Mouse (Mus musculus) heart, embryonic 15.5 days (tissue): Measurements from ENCODE around the gene Tecta. TPM values are rescaled to one million over a fixed set of nuclear protein-coding genes. Genes with fewer than 3 reads are reported as not detected.

Experiments
- ATAC-seq: fragments of 200-750 bp; cut with Nextera tagmentation; replicated peaks from 2 replicates; pipeline ENCODE4 v1.8.0; 2017; ENCODE audit warnings: low read depth, moderate TSS enrichment; ENCODE audit not compliant: insufficient number of reproducible peaks, insufficient read depth, low FRiP score
- H3K27ac ChIP-seq: fragments of 300-500 bp; sonication (generic); 2 replicates; pipeline ENCODE4 v1.5.1; 2015; ENCODE audit warnings: mild to moderate bottlenecking, inconsistent platforms
- H3K27me3 ChIP-seq: fragments of 300-500 bp; sonication (generic); 2 replicates; pipeline ENCODE4 v1.6.1; 2015; ENCODE audit warnings: inconsistent platforms
- H3K36me3 ChIP-seq: fragments of 300-500 bp; sonication (generic); 2 replicates; pipeline ENCODE4 v1.6.1; 2015; ENCODE audit warnings: mild to moderate bottlenecking, inconsistent platforms
- H3K4me1 ChIP-seq: fragments of 300-500 bp; sonication (generic); replicated peaks from 2 replicates; pipeline ENCODE4 v1.6.1; 2015; ENCODE audit warnings: inconsistent platforms
- H3K4me2 ChIP-seq: fragments of 300-500 bp; sonication (generic); 2 replicates; pipeline ENCODE4 v1.6.1; 2015; ENCODE audit warnings: inconsistent platforms, mild to moderate bottlenecking, moderate library complexity
- H3K4me3 ChIP-seq: fragments of 300-500 bp; sonication (generic); 2 replicates; pipeline ENCODE4 v1.5.1; 2015; ENCODE audit warnings: mild to moderate bottlenecking, inconsistent platforms
- H3K9ac ChIP-seq: fragments of 300-500 bp; sonication (generic); 2 replicates; pipeline ENCODE4 v1.6.1; 2015; ENCODE audit warnings: mild to moderate bottlenecking, inconsistent platforms
- H3K9me3 ChIP-seq: fragments of 300-500 bp; sonication (generic); replicated peaks from 2 replicates; pipeline ENCODE4 v1.6.1; 2016; ENCODE audit warnings: inconsistent platforms
- WGBS: fragments of 180-500 bp; shearing (Covaris S2); methylation state at CpG from one replicate; pipeline ENCODE4 v1.1.7; 2015; ENCODE audit warnings: mixed read lengths; 5-methylcytosine and 5-hydroxymethylcytosine counted together
- polyA plus RNA-seq: library from polyadenylated mRNA; unstranded; fragments of >200 nt; fragmentation: Nextera tagmentation; extraction: Ambion mirVana; gene quantifications from 2 replicates; pipeline ENCODE4 v1.2.1, GENCODE M21; 2015

Gene Tecta
- polyA plus RNA-seq, 1 experiment from 2014 or later: 0.04 TPM

DNA sequence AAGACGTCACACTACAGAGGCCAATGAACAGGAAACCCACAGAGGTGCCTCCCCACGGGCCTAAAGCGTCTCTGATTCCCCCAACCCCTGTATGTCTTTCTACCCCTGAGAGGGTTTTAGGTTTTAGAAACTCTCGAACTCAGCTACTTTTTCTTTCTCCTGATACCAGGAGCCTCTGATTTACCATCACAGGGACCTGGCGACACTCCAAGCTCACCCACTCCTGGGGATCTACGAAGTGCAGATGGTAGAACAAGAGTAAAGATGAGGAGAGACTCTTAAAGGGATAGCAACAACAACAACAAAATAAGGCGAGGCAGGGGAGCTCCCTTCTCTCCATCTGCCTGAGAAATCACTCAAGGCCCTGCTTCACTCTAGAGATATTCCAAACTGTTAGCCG, 12.7 kb downstream of the Tecta start:
- Histone ChIP-seq H3K4me3 (no peak overlapping the region), H3K9me3 (no peaks in the 10 kb centered on the region), H3K36me3 (no peaks in the 10 kb centered on the region), H3K4me1 (no peaks in the 10 kb centered on the region), H3K4me2 (no peak overlapping the region), H3K27ac (no peak overlapping the region), H3K27me3 (peaks cover 16% of the 10 kb centered on the region; the same call in 1 of the 2 replicates), H3K9ac (no peak overlapping the region)
- no peak for ATAC-seq
- 58% methylated on average over 8 of the region's 8 CpGs for WGBS

DNA sequence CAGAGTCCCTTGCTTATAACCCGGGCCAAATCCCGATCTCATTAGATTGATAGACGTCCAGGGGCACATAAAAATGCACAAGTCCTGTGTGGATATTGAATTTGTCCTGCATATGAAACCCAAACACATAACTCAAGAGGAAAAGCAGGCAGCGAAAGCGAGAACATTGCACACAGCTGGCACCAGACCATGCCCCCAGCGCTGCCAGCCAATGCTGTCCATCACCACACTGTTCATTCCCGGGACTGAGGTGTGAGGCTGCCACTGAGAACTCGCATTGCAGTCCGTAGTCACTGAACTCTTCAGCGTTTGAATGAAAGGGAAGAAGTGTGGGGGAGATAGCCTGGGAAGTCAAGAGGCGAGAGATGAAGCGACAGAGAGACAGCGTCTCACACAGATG, 14.1 kb downstream of the Tecta start:
- ATAC-seq: no peak
- 71% methylated on average over 13 of the region's 13 CpGs for WGBS

DNA sequence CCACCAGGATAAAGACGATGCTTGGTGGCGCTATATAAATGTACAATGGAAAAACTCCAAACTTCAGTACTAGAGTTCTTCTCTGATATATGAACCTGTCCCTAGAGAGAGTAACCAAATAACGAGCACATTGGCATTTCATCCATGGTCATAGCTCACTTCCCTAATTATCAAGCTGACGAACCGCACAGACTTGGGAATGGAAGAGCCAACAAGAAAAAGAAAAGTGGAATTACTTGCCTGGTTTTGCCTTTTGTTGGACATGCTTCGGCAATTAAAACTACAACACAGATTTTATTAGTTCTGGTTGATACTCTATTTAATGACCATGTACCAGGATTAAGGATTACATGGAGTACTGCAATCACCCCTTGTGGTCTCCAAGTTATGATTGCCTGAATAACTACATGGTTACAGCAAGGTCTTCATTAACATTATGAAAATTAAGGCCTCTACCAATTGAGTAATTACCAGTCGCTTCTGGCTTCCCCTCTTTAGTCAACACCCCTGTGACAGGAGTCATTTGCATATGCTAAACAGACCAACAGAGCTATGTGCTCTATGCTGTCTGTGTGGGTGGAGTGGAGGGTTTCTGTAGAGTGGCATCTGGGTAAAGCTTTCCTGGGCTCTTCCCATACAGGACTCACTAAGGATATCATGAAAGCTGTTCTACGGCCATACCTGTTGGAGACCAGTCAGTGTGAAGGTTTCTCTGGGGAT, 16.9 kb downstream of the Tecta start:
- no peak overlapping the region for H3K9ac ChIP-seq
- no peaks in the 10 kb centered on the region for H3K36me3 ChIP-seq
- WGBS: 85% methylated on average over 8 of the region's 8 CpGs
- H3K27me3 ChIP-seq: peaks cover 12% of the 10 kb centered on the region; the same call in 1 of the 2 replicates
- H3K27ac ChIP-seq: no peak overlapping the region
- H3K4me1 ChIP-seq: no peaks in the 10 kb centered on the region
- H3K9me3 ChIP-seq: no peaks in the 10 kb centered on the region
- H3K4me3 ChIP-seq: no peak overlapping the region
- no peak for ATAC-seq
- no peak overlapping the region for H3K4me2 ChIP-seq

More for the DNA sequence above, 14.1 kb downstream of the Tecta start:
- no peak overlapping the region for H3K4me2 ChIP-seq
- H3K27ac ChIP-seq: no peak overlapping the region
- H3K9ac ChIP-seq: no peak overlapping the region
- no peaks in the 10 kb centered on the region for H3K36me3 ChIP-seq
- H3K4me1 ChIP-seq: no peaks in the 10 kb centered on the region
- no peak overlapping the region for H3K4me3 ChIP-seq
- no peaks in the 10 kb centered on the region for H3K9me3 ChIP-seq
- H3K27me3 ChIP-seq: peaks cover 16% of the 10 kb centered on the region; the same call in 1 of the 2 replicates

DNA sequence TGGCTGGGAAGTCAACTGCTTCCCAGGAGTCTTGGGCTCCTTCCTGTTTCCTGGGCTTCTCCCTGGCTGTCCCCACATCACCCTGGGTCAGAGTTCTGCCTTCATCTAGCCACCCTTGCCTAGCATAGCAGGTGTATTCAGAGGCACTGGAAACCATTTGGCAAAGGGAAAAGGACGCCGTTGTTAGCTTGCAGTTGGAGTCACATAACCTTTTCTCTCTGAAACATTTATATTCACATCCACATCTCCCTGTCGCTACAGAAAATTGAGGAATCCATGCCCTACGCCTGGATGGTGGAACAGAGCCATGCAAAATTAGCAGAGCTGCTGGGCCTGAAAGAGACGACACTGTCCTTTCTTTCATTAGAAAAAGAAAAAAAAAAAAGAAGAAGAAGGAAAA, 17.7 kb downstream of the Tecta start:
- H3K4me1 ChIP-seq: no peaks in the 10 kb centered on the region
- 78% methylated on average over 5 of the region's 5 CpGs for WGBS
- H3K27me3 ChIP-seq: peaks cover 7% of the 10 kb centered on the region; the same call in 1 of the 2 replicates
- no peaks in the 10 kb centered on the region for H3K36me3 ChIP-seq
- H3K27ac ChIP-seq: no peak overlapping the region
- no peak for ATAC-seq
- H3K4me2 ChIP-seq: no peak overlapping the region
- H3K9me3 ChIP-seq: no peaks in the 10 kb centered on the region
- no peak overlapping the region for H3K9ac ChIP-seq
- no peak overlapping the region for H3K4me3 ChIP-seq

DNA sequence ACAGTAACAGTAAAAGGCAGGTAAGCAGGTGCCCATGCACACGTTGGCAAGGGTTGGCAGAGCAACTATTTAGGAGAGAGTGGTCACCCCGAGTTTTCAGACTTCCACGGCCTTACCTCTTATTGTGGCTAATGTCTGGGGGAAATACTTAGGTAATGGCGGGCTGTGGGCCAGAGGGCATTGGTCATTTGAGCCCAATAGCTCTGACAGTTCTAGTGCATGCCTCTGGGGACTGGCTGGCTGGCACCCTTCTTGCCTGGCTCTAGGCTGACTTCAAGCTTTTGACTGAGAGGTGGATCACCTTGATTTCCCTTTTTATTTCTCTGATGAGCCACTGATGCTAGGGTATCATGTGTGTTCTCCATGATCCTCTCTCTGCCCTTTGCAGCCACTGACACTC, 21.7 kb downstream of the Tecta start:
- Histone ChIP-seq H3K36me3 (no peaks in the 10 kb centered on the region), H3K9me3 (no peaks in the 10 kb centered on the region), H3K9ac (no peak overlapping the region), H3K4me1 (no peaks in the 10 kb centered on the region), H3K27ac (no peak overlapping the region), H3K27me3 (0 out of 2 replicates have a peak, but pooled peaks cover 2% of the 10 kb centered on the region), H3K4me3 (no peak overlapping the region), H3K4me2 (no peak overlapping the region)
- WGBS: 86% methylated on average over 4 of the region's 4 CpGs
- no peak for ATAC-seq

DNA sequence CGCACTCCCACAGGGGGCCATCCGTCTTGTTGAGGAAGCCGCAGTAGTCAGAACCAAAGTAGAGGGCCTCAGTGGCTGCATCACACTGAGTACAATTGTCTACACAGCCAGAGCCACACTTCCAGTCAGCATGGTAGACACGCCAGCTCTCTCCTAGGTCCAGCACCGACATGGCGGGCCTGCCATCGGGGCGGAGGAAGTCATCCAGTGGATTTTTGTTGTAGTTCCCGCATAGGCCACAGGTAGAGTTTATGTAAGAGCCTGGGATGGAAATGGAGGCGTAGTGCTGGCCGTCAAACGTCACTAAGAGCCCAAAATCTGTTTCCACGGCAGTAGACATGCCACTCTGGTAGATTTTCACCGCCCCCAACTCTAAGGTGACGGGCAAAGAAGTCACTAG, 22.1 kb downstream of the Tecta start:
- H3K36me3 ChIP-seq: no peaks in the 10 kb centered on the region
- no peak overlapping the region for H3K9ac ChIP-seq
- no peaks in the 10 kb centered on the region for H3K9me3 ChIP-seq
- no peaks in the 10 kb centered on the region for H3K4me1 ChIP-seq
- no peak overlapping the region for H3K27ac ChIP-seq
- ATAC-seq: no peak
- 0 out of 2 replicates have a peak, but pooled peaks cover 2% of the 10 kb centered on the region for H3K27me3 ChIP-seq
- 89% methylated on average over 15 of the region's 15 CpGs for WGBS
- H3K4me2 ChIP-seq: no peak overlapping the region
- H3K4me3 ChIP-seq: no peak overlapping the region

DNA sequence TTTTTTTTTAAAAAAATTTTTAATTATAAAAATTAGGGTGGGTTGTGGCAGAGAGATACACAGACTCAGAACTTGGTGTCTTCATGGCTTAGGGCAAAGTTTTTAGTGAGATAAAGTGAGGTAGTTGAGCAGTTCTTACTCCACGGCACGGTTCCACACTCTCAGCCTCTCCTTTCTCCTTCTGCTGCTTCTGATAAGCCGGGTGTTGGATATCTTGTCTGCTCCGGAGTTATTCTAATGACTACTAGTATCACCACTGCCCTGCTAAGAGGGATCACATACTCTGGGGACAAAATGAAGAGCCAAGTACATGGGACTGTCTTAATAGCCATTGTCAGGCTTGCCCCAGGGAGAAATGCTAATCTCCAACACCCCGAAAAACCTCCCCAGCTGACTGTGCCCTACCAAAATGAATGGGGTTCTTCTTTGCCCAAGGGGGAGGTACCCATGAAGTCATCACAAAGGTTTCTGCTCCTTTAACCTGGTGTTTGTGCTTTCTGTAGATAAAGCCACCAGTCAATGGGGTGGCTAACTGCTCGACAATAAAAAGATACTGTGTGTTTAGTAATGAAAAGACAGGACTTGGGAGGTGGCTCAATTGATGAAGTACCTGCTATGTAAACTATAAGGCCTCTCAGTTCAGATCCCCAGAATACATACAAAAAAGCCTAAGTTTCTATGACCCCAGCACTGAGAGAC, 27.9 kb downstream of the Tecta start:
- H3K36me3 ChIP-seq: no peaks in the 10 kb centered on the region
- 50% methylated on average over 6 of the region's 6 CpGs for WGBS
- no peaks in the 10 kb centered on the region for H3K4me1 ChIP-seq
- H3K9me3 ChIP-seq: no peaks in the 10 kb centered on the region
- ATAC-seq: no peak
- no peak overlapping the region for H3K4me2 ChIP-seq
- no peak overlapping the region for H3K4me3 ChIP-seq
- H3K9ac ChIP-seq: no peak overlapping the region
- H3K27ac ChIP-seq: no peak overlapping the region
- 0 out of 2 replicates have a peak, but pooled peaks cover 2% of the 10 kb centered on the region for H3K27me3 ChIP-seq

DNA sequence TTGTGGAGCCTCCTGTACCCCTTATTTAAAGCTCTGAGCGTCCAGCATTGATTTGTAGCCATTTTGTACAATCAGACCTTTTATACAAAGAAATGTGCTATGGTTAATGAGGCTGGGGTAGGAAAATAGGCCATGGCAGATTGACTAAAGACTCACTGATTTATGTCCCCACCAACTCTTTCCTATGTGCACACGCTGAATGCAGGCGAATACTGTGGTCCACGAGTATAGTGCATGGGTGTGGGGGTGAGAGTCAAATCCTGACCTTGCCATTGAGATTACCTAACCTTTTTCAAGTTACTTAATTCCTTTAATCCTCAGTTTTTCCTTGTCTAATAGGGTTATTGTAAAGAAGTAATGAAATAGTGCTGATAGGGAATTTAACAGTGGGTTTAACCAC, 42.1 kb downstream of the Tecta start:
- no peak overlapping the region for H3K27ac ChIP-seq
- H3K4me1 ChIP-seq: no peaks in the 10 kb centered on the region
- WGBS: 83% methylated on average over 4 of the region's 4 CpGs
- ATAC-seq: no peak
- no peaks in the 10 kb centered on the region for H3K36me3 ChIP-seq
- H3K9ac ChIP-seq: no peak overlapping the region
- peaks cover 3% of the 10 kb centered on the region; the same call in 1 of the 2 replicates for H3K27me3 ChIP-seq
- H3K9me3 ChIP-seq: no peaks in the 10 kb centered on the region
- H3K4me2 ChIP-seq: no peak overlapping the region
- no peak overlapping the region for H3K4me3 ChIP-seq

DNA sequence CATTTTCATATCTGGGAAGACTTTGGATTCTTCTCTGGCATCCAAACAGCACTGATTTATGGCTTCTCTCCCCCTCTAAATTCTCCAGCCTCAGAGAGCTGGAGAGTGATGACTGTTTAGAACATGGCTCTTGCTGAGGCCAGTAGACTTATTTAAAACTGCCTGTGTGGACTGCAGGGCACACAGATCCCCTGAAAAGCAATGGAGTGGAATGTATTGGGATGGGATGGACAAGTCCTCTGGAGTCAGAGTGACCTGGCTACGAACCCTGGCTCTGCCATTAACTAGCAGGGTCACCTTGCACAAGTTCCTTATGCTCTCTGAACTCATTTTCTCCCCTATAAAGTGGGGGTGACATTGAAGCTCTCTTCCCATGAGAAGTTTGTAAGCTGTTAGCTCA, 44.9 kb downstream of the Tecta start:
- Histone ChIP-seq H3K9me3 (no peaks in the 10 kb centered on the region), H3K36me3 (no peaks in the 10 kb centered on the region), H3K4me3 (no peak overlapping the region), H3K4me1 (no peaks in the 10 kb centered on the region), H3K4me2 (no peak overlapping the region), H3K27me3 (peaks cover 3% of the 10 kb centered on the region; the same call in 1 of the 2 replicates), H3K9ac (no peak overlapping the region), H3K27ac (no peak overlapping the region)
- no peak for ATAC-seq
- WGBS: 64% methylated on average over 1 of the region's 1 CpGs

DNA sequence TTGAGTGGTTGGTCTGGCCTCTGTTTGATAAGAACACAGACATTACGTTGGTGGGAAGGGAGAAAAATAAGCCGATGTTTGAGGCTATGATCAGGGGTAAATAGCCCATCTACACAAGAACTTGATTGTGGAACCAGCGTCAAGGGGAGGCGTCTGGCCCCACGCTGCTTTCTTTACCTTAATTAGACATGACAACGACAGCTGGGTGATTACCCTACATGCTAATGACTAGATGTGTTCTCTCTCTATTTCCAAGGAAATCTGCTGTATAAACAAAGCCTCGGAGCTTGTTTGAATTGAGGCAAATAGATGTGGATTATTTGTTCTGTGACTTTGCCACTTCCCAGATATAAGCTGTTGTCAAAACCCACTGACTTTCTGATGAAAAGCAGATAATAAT, 49.9 kb downstream of the Tecta start:
- H3K36me3 ChIP-seq: no peaks in the 10 kb centered on the region
- H3K9me3 ChIP-seq: no peaks in the 10 kb centered on the region
- ATAC-seq: no peak
- no peak overlapping the region for H3K9ac ChIP-seq
- H3K27ac ChIP-seq: no peak overlapping the region
- 51% methylated on average over 7 of the region's 7 CpGs for WGBS
- no peaks in the 10 kb centered on the region for H3K4me1 ChIP-seq
- no peak overlapping the region for H3K4me3 ChIP-seq
- no peak overlapping the region for H3K4me2 ChIP-seq
- H3K27me3 ChIP-seq: peaks cover 6% of the 10 kb centered on the region; the same call in 1 of the 2 replicates

DNA sequence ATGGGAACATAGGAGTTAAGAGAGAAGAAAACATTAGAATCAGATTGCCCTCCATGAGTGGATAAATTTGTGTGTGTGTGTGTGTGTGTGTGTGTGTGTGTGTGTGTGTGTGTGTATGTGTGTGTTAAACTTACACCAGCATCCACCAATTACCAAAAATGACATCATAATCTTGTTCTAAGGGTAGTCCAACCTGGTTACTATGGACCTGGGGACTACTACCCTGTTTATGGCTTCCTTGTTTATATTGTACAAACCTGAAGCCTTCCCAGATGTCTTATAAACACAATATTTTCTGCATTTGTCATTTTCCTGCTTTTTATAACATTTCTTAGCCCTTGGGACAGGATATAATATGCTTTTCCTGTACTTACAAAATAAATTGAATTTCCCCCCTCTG, 53.4 kb downstream of the Tecta start:
- Histone ChIP-seq H3K27me3 (0 out of 2 replicates have a peak, but pooled peaks cover 4% of the 10 kb centered on the region), H3K9me3 (no peaks in the 10 kb centered on the region), H3K4me2 (no peak overlapping the region), H3K27ac (no peak overlapping the region), H3K4me1 (no peaks in the 10 kb centered on the region), H3K9ac (no peak overlapping the region), H3K36me3 (no peaks in the 10 kb centered on the region), H3K4me3 (no peak overlapping the region)
- no peak for ATAC-seq
